Mouse (Mus musculus) heart, embryonic 16.5 days (tissue): ENCODE measurements at regions not wholly inside any gene's neighbourhood (a gene's known extent, or its start where the extent isn't known, plus 50 kb on each side); places are given as distances from the start of the nearest gene placed in this dataset.

ENCODE experiments used
- ATAC-seq: fragments of 200-750 bp; cut with Nextera tagmentation; replicated peaks from 2 replicates; pipeline ENCODE4 v1.8.0; 2017; ENCODE audit warnings: moderate number of reproducible peaks; ENCODE audit not compliant: insufficient read depth, low FRiP score; ENCODE audit errors: extremely low read depth
- H3K27ac ChIP-seq: fragments of 300-500 bp; sonication (generic); 2 replicates; pipeline ENCODE4 v1.5.1; 2014; ENCODE audit warnings: mild to moderate bottlenecking, low read length, control low read depth, moderate library complexity
- H3K27me3 ChIP-seq: fragments of 300-500 bp; sonication (generic); 2 replicates; pipeline ENCODE4 v1.6.1; 2014; ENCODE audit warnings: low read length, mixed read lengths; ENCODE audit not compliant: control insufficient read depth, insufficient read depth
- H3K36me3 ChIP-seq: fragments of 300-500 bp; sonication (generic); 2 replicates; pipeline ENCODE4 v1.6.1; 2014; ENCODE audit not compliant: control insufficient read depth, insufficient read depth
- H3K4me1 ChIP-seq: fragments of 300-500 bp; sonication (generic); 2 replicates; pipeline ENCODE4 v1.6.1; 2014; ENCODE audit warnings: low read length, mixed read lengths; ENCODE audit not compliant: control insufficient read depth, insufficient read depth
- H3K4me2 ChIP-seq: fragments of 300-500 bp; sonication (generic); 2 replicates; pipeline ENCODE4 v1.6.1; 2014; ENCODE audit warnings: low read depth, mild to moderate bottlenecking, control low read depth, low read length
- H3K4me3 ChIP-seq: fragments of 300-500 bp; sonication (generic); 2 replicates; pipeline ENCODE4 v1.5.1; 2014; ENCODE audit warnings: mild to moderate bottlenecking, control low read depth, low read length
- H3K9ac ChIP-seq: fragments of 300-500 bp; sonication (generic); 2 replicates; pipeline ENCODE4 v1.6.1; 2014; ENCODE audit warnings: low read length, control low read depth
- H3K9me3 ChIP-seq: fragments of 300-500 bp; sonication (generic); replicated peaks from 2 replicates; pipeline ENCODE4 v1.6.1; 2016; ENCODE audit warnings: low read length; ENCODE audit not compliant: control insufficient read depth
- WGBS: fragments of 180-500 bp; shearing (Covaris S2); extraction: QIAGEN DNeasy Blood & Tissue Kit; methylation state at CpG from one replicate; pipeline ENCODE4 v1.1.7; 2014; 5-methylcytosine and 5-hydroxymethylcytosine counted together

DNA sequence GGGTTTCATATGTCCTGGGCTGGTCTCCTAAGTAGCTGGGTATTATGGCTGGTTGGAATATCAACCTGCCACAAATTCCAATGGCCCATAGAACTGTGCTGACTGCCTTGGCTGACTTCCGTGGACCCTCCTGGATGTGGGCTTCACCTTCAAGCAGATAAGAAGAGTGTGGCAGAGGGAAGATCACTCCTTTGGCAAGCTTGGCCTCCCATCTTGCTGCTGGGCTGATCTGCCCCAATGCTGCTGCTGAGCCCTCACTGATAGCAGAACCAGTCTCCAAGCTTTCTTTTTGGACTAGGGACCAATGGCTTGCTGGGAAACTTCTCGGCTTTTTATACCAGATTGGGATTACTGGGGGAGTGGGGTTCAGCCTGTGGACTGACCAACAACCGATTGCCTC, 65.6 kb upstream of the Hdhd5 start:
- H3K27ac ChIP-seq, result no peak overlapping the region
- H3K4me1 ChIP-seq, result peaks cover 10% of the 10 kb centered on the region
- ATAC-seq, result no peak
- H3K27me3 ChIP-seq, result no peaks in the 10 kb centered on the region
- no peak overlapping the region for H3K4me2 ChIP-seq
- no peak overlapping the region for H3K4me3 ChIP-seq
- 73% methylated on average over 3 of the region's 3 CpGs for whole genome bisulfite sequencing
- H3K9ac ChIP-seq, result no peak overlapping the region
- H3K9me3 ChIP-seq, result no peaks in the 10 kb centered on the region
- no peaks in the 10 kb centered on the region for H3K36me3 ChIP-seq

- H3K27ac ChIP-seq, result no peak overlapping the region
- ATAC-seq, result no peak
- H3K36me3 ChIP-seq, result no peaks in the 10 kb centered on the region
- peaks cover 11% of the 10 kb centered on the region for H3K4me1 ChIP-seq
- no peak overlapping the region for H3K4me2 ChIP-seq
- H3K4me3 ChIP-seq, result no peak overlapping the region
- WGBS, result 87% methylated on average over 8 of the region's 8 CpGs
- H3K27me3 ChIP-seq, result no peaks in the 10 kb centered on the region
- no peak overlapping the region for H3K9ac ChIP-seq
- H3K9me3 ChIP-seq, result no peaks in the 10 kb centered on the region
Observed at GRCm38 (mm10) chr6:120594463-120594862, 63.3 kb upstream of the Hdhd5 start.

DNA sequence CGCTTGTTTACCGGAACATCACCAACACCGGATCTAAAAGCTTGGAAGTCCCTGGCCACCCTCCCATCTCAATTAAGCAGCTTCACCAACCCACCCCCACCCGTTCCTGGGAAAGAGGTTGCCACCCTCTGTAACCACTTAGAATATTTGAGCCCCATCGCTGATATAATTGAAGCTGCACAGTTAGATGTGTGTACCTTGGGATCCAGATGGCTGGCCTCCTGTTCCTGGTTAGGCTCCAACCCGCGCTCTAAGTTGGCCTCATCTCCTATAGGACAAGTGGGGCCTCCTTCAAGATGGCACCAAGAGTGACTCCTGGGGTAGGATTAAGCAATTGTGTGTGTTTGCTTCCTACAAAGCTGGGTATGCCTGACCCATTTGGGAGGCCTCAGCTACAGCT, 61.6 kb upstream of the Hdhd5 start:
- no peak overlapping the region for H3K27ac ChIP-seq
- H3K4me2 ChIP-seq, result no peak overlapping the region
- 41% methylated on average over 7 of the region's 7 CpGs for WGBS
- H3K36me3 ChIP-seq, result no peaks in the 10 kb centered on the region
- no peaks in the 10 kb centered on the region for H3K27me3 ChIP-seq
- no peak for ATAC-seq
- H3K9ac ChIP-seq, result no peak overlapping the region
- peaks cover 14% of the 10 kb centered on the region for H3K4me1 ChIP-seq
- no peak overlapping the region for H3K4me3 ChIP-seq
- H3K9me3 ChIP-seq, result no peaks in the 10 kb centered on the region

DNA sequence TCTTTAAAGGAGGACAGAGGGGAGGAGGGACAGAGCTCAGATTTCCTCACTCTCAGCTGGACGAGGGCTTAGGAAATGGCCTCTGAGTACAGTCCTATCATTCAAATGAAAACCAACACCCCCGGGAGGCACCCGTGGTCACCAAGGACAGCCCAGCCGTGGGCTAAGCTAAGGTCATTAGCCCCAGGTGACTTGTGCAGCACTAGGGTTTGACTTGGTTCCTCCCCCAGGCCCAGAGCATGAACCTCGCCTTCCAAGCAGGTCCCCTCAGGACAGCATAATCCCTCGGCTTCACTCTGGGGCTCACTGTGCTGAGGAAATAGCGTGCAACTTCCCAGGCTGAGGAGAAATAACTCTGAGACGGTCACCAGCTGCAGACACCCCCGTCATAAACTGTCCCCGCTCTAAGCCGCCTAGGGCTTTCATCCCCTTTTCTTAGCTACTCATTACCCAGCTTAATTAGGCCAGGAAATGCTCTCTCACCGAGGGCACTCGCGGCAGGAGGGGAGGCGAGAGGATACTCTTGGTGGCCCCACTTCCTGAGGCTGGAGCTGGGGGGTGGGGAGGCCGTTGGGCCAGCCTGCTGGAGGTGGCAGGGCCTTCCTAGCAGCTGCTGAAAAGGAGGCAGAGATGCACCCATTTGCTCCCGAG, 61.0 kb upstream of the Hdhd5 start:
- no peaks in the 10 kb centered on the region for H3K27me3 ChIP-seq
- 12% methylated on average over 17 of the region's 17 CpGs for WGBS
- H3K4me2 ChIP-seq, result peak overlapping the region; percentile 13; the same call in 1 of the 2 replicates
- 0 out of 2 replicates have a peak overlapping the region, but pooled peaks have one; percentile 16 for H3K9ac ChIP-seq
- H3K27ac ChIP-seq, result no peak overlapping the region
- no peak overlapping the region for H3K4me3 ChIP-seq
- ATAC-seq, result no peak
- no peaks in the 10 kb centered on the region for H3K9me3 ChIP-seq
- H3K36me3 ChIP-seq, result no peaks in the 10 kb centered on the region
- H3K4me1 ChIP-seq, result peaks cover 14% of the 10 kb centered on the region

- Histone ChIP-seq H3K4me1 (peaks cover 14% of the 10 kb centered on the region), H3K9ac (no peak overlapping the region), H3K36me3 (no peaks in the 10 kb centered on the region), H3K27ac (no peak overlapping the region), H3K27me3 (no peaks in the 10 kb centered on the region), H3K4me2 (no peak overlapping the region), H3K9me3 (no peaks in the 10 kb centered on the region), H3K4me3 (no peak overlapping the region)
- 74% methylated on average over 2 of the region's 2 CpGs for WGBS
- no peak for ATAC-seq
Observed at GRCm38 (mm10) chr6:120590191-120590590, 59.1 kb upstream of the Hdhd5 start.

GRCm38 (mm10) chr6:120588701-120589659, 57.9 kb upstream of the Hdhd5 start:
- Histone ChIP-seq H3K4me3 (no peak overlapping the region), H3K36me3 (no peaks in the 10 kb centered on the region), H3K4me1 (peaks cover 14% of the 10 kb centered on the region), H3K9ac (no peak overlapping the region), H3K9me3 (no peaks in the 10 kb centered on the region), H3K4me2 (no peak overlapping the region), H3K27me3 (no peaks in the 10 kb centered on the region), H3K27ac (no peak overlapping the region)
- ATAC-seq, result no peak
- 70% methylated on average over 11 of the region's 11 CpGs for WGBS

DNA sequence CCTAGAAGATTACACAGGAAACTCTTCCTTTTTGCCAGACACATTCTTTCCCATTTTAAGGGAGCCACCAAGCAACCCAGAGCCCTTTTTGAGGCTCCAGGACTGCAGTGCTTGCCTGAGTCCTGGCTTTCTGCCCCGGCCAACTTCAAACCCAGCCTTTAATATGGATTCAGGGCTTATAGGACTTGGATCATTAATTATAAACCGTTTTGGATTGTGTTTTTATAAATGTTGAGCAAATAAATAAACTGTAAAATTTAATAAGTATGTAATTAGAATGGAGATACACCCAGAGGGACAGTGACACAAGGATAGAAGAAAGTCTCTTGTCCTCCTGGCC, 54.8 kb upstream of the Hdhd5 start:
- Histone ChIP-seq H3K9ac (no peak overlapping the region), H3K4me2 (no peak overlapping the region), H3K27me3 (no peaks in the 10 kb centered on the region), H3K9me3 (no peaks in the 10 kb centered on the region), H3K27ac (no peak overlapping the region), H3K36me3 (no peaks in the 10 kb centered on the region), H3K4me1 (peaks cover 3% of the 10 kb centered on the region; the same call in 1 of the 2 replicates), H3K4me3 (no peak overlapping the region)
- 65% methylated on average over 2 of the region's 2 CpGs for WGBS
- ATAC-seq, result no peak

- 65% methylated on average over 9 of the region's 9 CpGs for WGBS
- ATAC-seq, result no peak
- no peak overlapping the region for H3K27ac ChIP-seq
Observed at GRCm38 (mm10) chr6:120585118-120585940, 54.2 kb upstream of the Hdhd5 start.

More at GRCm38 (mm10) chr6:120585118-120585940, 54.2 kb upstream of the Hdhd5 start:
- no peaks in the 10 kb centered on the region for H3K36me3 ChIP-seq
- H3K4me1 ChIP-seq, result peaks cover 5% of the 10 kb centered on the region; the same call in 1 of the 2 replicates
- no peaks in the 10 kb centered on the region for H3K27me3 ChIP-seq
- no peak overlapping the region for H3K4me3 ChIP-seq
- H3K4me2 ChIP-seq, result no peak overlapping the region
- H3K9ac ChIP-seq, result no peak overlapping the region
- no peaks in the 10 kb centered on the region for H3K9me3 ChIP-seq
